Mouse (Mus musculus) hindbrain, postnatal 0 days (tissue): ENCODE measurements around the gene Stk39. TPM values are rescaled to one million over a fixed set of nuclear protein-coding genes. Genes with fewer than 3 reads are reported as not detected.

ENCODE experiments used
- ATAC-seq: fragments of 200-750 bp; cut with Nextera tagmentation; 2 replicates; pipeline ENCODE4 v1.8.0; 2017; ENCODE audit warnings: mild to moderate bottlenecking, moderate TSS enrichment, moderate library complexity
- DNase-seq: peaks from one replicate; pipeline ENCODE4 v3.0.0-alpha.2; 2015; ENCODE audit warnings: low spot score
- H3K27ac ChIP-seq: fragments of 300-500 bp; sonication (generic); 2 replicates; pipeline ENCODE4 v1.5.1; 2014; ENCODE audit warnings: mild to moderate bottlenecking
- H3K27me3 ChIP-seq: fragments of 300-500 bp; sonication (generic); 2 replicates; pipeline ENCODE4 v1.6.1; 2014; ENCODE audit warnings: low read length, mixed read lengths; ENCODE audit not compliant: insufficient read depth
- H3K36me3 ChIP-seq: fragments of 300-500 bp; sonication (generic); 2 replicates; pipeline ENCODE4 v1.6.1; 2014; ENCODE audit warnings: low read length, mixed read lengths; ENCODE audit not compliant: insufficient read depth
- H3K4me1 ChIP-seq: fragments of 300-500 bp; sonication (generic); 2 replicates; pipeline ENCODE4 v1.6.1; 2014; ENCODE audit warnings: antibody characterized with exemption, low read length, mixed read lengths; ENCODE audit not compliant: insufficient read depth
- H3K4me2 ChIP-seq: fragments of 300-500 bp; sonication (generic); 2 replicates; pipeline ENCODE4 v1.6.1; 2014; ENCODE audit warnings: low read depth, mild to moderate bottlenecking, low read length, moderate library complexity, mixed read lengths
- H3K4me3 ChIP-seq: fragments of 300-500 bp; sonication (generic); 2 replicates; pipeline ENCODE4 v1.5.1; 2014; ENCODE audit warnings: low read length
- H3K9ac ChIP-seq: fragments of 300-500 bp; sonication (generic); replicated peaks from 2 replicates; pipeline ENCODE4 v1.6.1; 2014; ENCODE audit warnings: mild to moderate bottlenecking, low read length, moderate library complexity, mixed read lengths
- H3K9me3 ChIP-seq: fragments of 300-500 bp; sonication (generic); 2 replicates; pipeline ENCODE4 v1.6.1; 2016; ENCODE audit warnings: low read length, mixed read lengths
- CTCF ChIP-seq: IDR thresholded peaks from 2 replicates; pipeline ENCODE4 v1.5.1; 2016; ENCODE audit warnings: antibody characterized with exemption, control low read depth, low read depth
- WGBS: fragments of 180-500 bp; shearing (Covaris S2); extraction: QIAGEN DNeasy Blood & Tissue Kit; methylation state at CpG from one replicate; pipeline ENCODE4 v1.1.7; 2014; 5-methylcytosine and 5-hydroxymethylcytosine counted together
- polyA plus RNA-seq: library from polyadenylated mRNA; unstranded; fragments of >200 nt; fragmentation: Nextera tagmentation; extraction: Ambion mirVana; gene quantifications from 2 replicates; pipeline ENCODE4 v1.2.1, GENCODE M21; 2015
- total RNA-seq: library from RNA; depleted of rRNA; stranded (reverse); fragments of >200 nt; gene quantifications from 2 replicates; pipeline ENCODE4 v1.2.3, GENCODE M21; 2014

The Stk39 gene
- total and polyA plus RNA-seq, 2 experiments from 2014 or later: 30.8 to 38.4 TPM

- no peak overlapping the region for H3K27ac ChIP-seq
- ATAC-seq: no peak
- H3K9me3 ChIP-seq: no peaks in the 10 kb centered on the region
- no peak for TF ChIP-seq CTCF
- no peaks in the 10 kb centered on the region for H3K36me3 ChIP-seq
- no peak for DNase-seq
- H3K9ac ChIP-seq: no peak overlapping the region
- H3K4me1 ChIP-seq: no peaks in the 10 kb centered on the region
- no peak overlapping the region for H3K4me3 ChIP-seq
- 90% methylated on average over 4 of the region's 4 CpGs for WGBS
- H3K4me2 ChIP-seq: no peak overlapping the region
- H3K27me3 ChIP-seq: no peaks in the 10 kb centered on the region
These were observed 46.0 kb downstream of the Stk39 start for GRCm38 (mm10) chr2:68426074-68426473.

GRCm38 (mm10) chr2:68421002-68421401, 51.1 kb downstream of the Stk39 start:
- DNase-seq: no peak
- no peak for TF ChIP-seq CTCF
- Histone ChIP-seq H3K36me3 (no peaks in the 10 kb centered on the region), H3K9me3 (no peaks in the 10 kb centered on the region), H3K4me3 (no peak overlapping the region), H3K9ac (no peak overlapping the region), H3K4me1 (no peaks in the 10 kb centered on the region), H3K27ac (no peak overlapping the region), H3K4me2 (no peak overlapping the region), H3K27me3 (no peaks in the 10 kb centered on the region)
- WGBS: 80% methylated on average over 6 of the region's 6 CpGs
- ATAC-seq: no peak

GRCm38 (mm10) chr2:68420223-68420622, 51.8 kb downstream of the Stk39 start:
- TF ChIP-seq CTCF: no peak
- H3K27me3 ChIP-seq: no peaks in the 10 kb centered on the region
- no peaks in the 10 kb centered on the region for H3K9me3 ChIP-seq
- no peak overlapping the region for H3K4me3 ChIP-seq
- WGBS: 95% methylated on average over 6 of the region's 6 CpGs
- no peak overlapping the region for H3K4me2 ChIP-seq
- no peak overlapping the region for H3K9ac ChIP-seq
- no peaks in the 10 kb centered on the region for H3K36me3 ChIP-seq
- ATAC-seq (no peak), DNase-seq (no peak)
- H3K27ac ChIP-seq: no peak overlapping the region
- H3K4me1 ChIP-seq: no peaks in the 10 kb centered on the region

GRCm38 (mm10) chr2:68419746-68420145, 52.3 kb downstream of the Stk39 start:
- ATAC-seq (no peak), DNase-seq (no peak)
- Histone ChIP-seq H3K4me1 (no peaks in the 10 kb centered on the region), H3K9me3 (no peaks in the 10 kb centered on the region), H3K36me3 (no peaks in the 10 kb centered on the region), H3K27ac (no peak overlapping the region), H3K4me2 (no peak overlapping the region), H3K9ac (no peak overlapping the region), H3K27me3 (no peaks in the 10 kb centered on the region), H3K4me3 (no peak overlapping the region)
- TF ChIP-seq CTCF: no peak
- WGBS: 87% methylated on average over 7 of the region's 7 CpGs

GRCm38 (mm10) chr2:68419165-68419564, 52.9 kb downstream of the Stk39 start:
- WGBS: 93% methylated on average over 7 of the region's 7 CpGs

DNA sequence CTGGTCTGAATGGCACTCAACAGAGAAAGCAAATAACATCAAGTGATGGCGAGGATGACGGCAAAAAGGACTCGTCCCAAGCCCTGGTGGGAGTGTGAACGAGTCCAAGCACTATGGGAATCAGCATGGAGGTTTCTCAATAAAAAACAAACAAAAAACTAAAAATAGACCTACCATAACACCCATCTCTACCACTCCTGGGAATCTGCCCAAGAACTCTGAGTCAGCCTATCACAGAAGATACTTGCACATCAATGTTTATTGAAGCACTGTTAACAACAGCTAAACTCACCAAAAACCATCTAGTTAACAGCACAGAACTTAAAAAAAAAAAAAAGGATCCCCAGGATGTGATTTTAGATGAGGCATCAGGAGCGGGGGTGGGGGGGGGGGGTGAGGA, 55.0 kb downstream of the Stk39 start:
- Histone ChIP-seq H3K4me2 (no peak overlapping the region), H3K27ac (no peak overlapping the region), H3K27me3 (no peaks in the 10 kb centered on the region), H3K9me3 (no peaks in the 10 kb centered on the region), H3K9ac (no peak overlapping the region), H3K36me3 (no peaks in the 10 kb centered on the region), H3K4me1 (no peaks in the 10 kb centered on the region; the same call in 1 of the 2 replicates), H3K4me3 (no peak overlapping the region)
- TF ChIP-seq CTCF: no peak
- DNase-seq (no peak), ATAC-seq (no peak)
- WGBS: 91% methylated on average over 5 of the region's 5 CpGs

More at GRCm38 (mm10) chr2:68419165-68419564, 52.9 kb downstream of the Stk39 start:
- Histone ChIP-seq H3K4me3 (no peak overlapping the region), H3K9ac (no peak overlapping the region), H3K4me1 (no peaks in the 10 kb centered on the region), H3K27me3 (no peaks in the 10 kb centered on the region), H3K36me3 (no peaks in the 10 kb centered on the region), H3K9me3 (no peaks in the 10 kb centered on the region), H3K4me2 (no peak overlapping the region), H3K27ac (no peak overlapping the region)
- ATAC-seq (no peak), DNase-seq (no peak)
- TF ChIP-seq CTCF: no peak

- DNase-seq: no peak
- no peak overlapping the region for H3K9ac ChIP-seq
- no peak overlapping the region for H3K4me2 ChIP-seq
- no peaks in the 10 kb centered on the region; the same call in 1 of the 2 replicates for H3K4me1 ChIP-seq
- ATAC-seq: no peak
- H3K27me3 ChIP-seq: no peaks in the 10 kb centered on the region
- no peaks in the 10 kb centered on the region for H3K9me3 ChIP-seq
- H3K36me3 ChIP-seq: no peaks in the 10 kb centered on the region
- no peak for TF ChIP-seq CTCF
- H3K27ac ChIP-seq: no peak overlapping the region
- 77% methylated on average over 6 of the region's 6 CpGs for WGBS
- H3K4me3 ChIP-seq: no peak overlapping the region
These were observed 56.4 kb downstream of the Stk39 start for GRCm38 (mm10) chr2:68415691-68416090.
